Mouse (Mus musculus) embryo, embryonic 10.5 days (tissue): ENCODE data around the gene Bfsp2.

Experiments used
- DNase-seq: peaks from one replicate; pipeline ENCODE4 v3.0.0-alpha.2; 2015; ENCODE audit warnings: low spot score

Gene Bfsp2

DNA sequence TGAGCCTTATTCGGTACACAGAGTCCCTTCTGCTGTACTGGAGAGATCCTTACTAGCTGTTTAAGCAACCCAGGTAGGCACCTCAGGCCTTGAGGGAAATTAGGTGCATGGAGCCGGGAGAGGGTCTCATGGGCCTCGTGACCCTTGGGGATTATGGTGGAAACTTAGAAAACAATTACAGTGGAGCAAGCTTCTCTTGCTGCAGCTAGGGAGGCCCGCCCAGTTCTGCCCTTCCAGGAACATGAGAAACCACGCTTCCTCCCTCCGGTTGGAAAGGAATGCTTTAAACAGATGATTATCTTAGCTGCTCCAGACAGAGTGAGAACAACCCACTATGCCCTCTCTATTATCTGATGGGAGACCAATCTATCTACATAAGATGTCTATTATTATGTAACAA, 97.2 kb downstream of the Bfsp2 start:
- DNase-seq: no peak

DNA sequence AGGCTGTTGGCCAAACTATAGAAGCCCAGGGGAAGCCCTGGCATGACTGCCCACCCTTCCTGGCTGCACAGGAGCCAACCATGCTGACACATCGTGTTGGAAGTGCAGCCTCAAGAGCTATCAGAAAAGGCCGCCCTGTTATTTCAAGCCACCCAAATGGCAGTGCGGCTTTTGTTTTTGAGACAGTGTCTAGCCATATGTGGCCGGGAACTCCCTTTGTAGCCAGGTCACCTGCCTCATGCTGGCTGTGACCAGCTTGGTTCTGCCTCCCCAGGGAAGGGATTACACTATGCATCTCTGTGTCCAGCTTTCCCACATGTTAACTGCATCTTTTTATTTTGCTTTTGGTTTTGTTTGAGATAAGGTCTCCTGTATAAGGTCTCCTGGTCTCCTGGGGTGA, 99.7 kb downstream of the Bfsp2 start:
- DNase-seq: no peak

- DNase-seq: no peak
Measured at GRCm38 (mm10) chr9:103379199-103379598, 101.0 kb downstream of the Bfsp2 start.

DNA sequence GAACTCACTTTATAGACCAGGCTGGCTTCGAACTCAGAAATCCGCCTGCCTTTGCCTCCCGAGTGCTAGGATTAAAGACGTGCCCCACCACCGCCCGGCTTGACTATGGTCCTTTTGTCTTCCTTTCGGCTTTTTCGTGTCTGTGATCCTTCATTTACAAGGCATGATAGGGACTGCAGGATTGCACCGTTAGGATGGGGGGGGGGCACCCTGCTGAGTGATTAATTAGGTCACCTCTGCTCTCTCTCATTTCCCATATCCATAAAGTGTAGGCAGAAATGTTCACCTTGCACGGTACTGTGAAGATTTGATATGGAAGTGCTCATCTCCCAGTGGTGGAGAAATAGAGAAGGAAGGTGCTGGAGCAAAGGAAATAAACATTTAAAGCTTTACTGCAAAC, 101.5 kb downstream of the Bfsp2 start:
- no peak for DNase-seq

GRCm38 (mm10) chr9:103376346-103377320, 103.6 kb downstream of the Bfsp2 start:
- no peak for DNase-seq
